Mouse (Mus musculus): ENCODE data around the gene Pou2f3. TPM values are rescaled to one million over a fixed set of nuclear protein-coding genes. Genes with fewer than 3 reads are reported as not detected.
A peak's percentile ranks its signal among the peaks of the same experiment; 100 is the strongest.
"Not testable (repeated sequence)": the region's sequence is repeated elsewhere in the genome, so short reads cannot be mapped to it uniquely, and the experiment has no call there.

Gene Pou2f3
- total RNA-seq, 2 experiments from 2014 or later, result not detected

DNA sequence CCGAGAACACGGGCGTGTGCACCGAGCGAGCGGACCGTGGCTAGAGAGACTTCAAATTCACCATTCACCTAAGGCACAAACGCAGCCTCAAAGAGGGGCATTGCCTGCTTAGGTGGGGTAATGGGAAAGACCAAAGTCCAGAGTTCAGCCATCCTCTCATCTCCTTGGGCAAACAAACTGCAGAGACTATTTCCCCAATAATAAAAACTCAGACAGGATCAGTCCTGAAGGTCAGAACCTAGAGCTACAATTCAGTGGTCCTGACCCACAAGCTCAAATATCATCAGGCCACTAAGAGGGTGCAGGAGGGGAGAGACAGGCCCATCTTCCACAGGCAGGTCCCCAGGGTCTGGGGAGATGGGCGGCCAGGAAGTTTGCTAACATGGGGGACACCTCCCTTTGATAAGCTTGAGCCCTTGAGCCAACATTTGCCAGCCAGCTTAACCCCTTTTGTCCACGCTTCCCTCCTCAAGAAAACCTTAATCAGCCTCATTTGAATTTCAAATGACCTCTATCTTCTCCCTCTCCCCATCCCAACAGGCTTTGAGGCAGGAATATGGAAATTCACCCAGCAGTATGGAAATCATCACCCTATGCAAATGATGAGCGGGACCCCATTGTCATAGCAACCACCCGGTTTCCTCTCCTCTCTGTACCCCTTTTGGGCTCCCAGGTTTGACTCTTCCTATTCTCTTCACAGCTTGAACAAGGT, 21.7 kb downstream of the Pou2f3 start:
- no peak for ATAC-seq (replicated peaks; ENCODE audit: low FRiP score, poor library complexity, severe bottlenecking)

- no peak for ATAC-seq (replicated peaks; ENCODE audit: low FRiP score, poor library complexity, severe bottlenecking)
These were observed 30.6 kb downstream of the Pou2f3 start for GRCm38 (mm10) chr9:43179614-43180013.

- no peak for ATAC-seq (replicated peaks; ENCODE audit: low FRiP score, poor library complexity, severe bottlenecking)
These were observed 32.0 kb downstream of the Pou2f3 start for GRCm38 (mm10) chr9:43178172-43178571.

- ATAC-seq (replicated peaks; ENCODE audit: low FRiP score, poor library complexity, severe bottlenecking), result no peak
These were observed 43.1 kb downstream of the Pou2f3 start for GRCm38 (mm10) chr9:43167081-43167480.

DNA sequence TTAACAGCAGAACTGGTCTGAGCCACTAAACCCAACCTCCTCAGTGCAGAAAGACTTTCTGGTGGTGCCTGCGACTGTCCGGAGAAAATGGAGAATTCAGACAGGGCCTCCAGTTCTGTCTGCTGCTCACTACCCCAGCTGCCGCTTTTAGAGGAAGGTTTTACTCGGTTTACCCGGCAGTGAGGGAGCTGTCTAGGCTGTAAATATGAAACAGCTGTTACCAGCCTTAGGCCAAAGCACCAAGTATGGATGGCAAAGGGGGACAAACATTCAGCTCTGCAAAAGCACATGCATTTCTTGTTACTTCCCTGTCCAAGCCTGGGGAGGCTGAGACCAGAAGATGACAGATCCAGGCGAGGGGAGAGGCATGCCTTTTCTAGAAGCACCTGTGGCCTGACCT, 43.8 kb downstream of the Pou2f3 start:
- no peak for ATAC-seq (replicated peaks; ENCODE audit: low FRiP score, poor library complexity, severe bottlenecking)

- no peak for ATAC-seq (replicated peaks; ENCODE audit: low FRiP score, poor library complexity, severe bottlenecking)
These were observed 54.2 kb downstream of the Pou2f3 start for GRCm38 (mm10) chr9:43155960-43156359.

GRCm38 (mm10) chr9:43151779-43152178, 58.4 kb downstream of the Pou2f3 start:
- no peak for ATAC-seq (replicated peaks; ENCODE audit: low FRiP score, poor library complexity, severe bottlenecking)

- no peak for ATAC-seq (replicated peaks; ENCODE audit: low FRiP score, poor library complexity, severe bottlenecking)
These were observed 59.2 kb downstream of the Pou2f3 start for GRCm38 (mm10) chr9:43150957-43151356.

- ATAC-seq (replicated peaks; ENCODE audit: low FRiP score, poor library complexity, severe bottlenecking), result 0 out of 2 replicates have a peak, but pooled peaks have one; percentile 51
These were observed 60.1 kb downstream of the Pou2f3 start for GRCm38 (mm10) chr9:43150075-43150474.

- no peak for ATAC-seq (replicated peaks; ENCODE audit: low FRiP score, poor library complexity, severe bottlenecking)
These were observed 60.7 kb downstream of the Pou2f3 start for GRCm38 (mm10) chr9:43149498-43149897.

DNA sequence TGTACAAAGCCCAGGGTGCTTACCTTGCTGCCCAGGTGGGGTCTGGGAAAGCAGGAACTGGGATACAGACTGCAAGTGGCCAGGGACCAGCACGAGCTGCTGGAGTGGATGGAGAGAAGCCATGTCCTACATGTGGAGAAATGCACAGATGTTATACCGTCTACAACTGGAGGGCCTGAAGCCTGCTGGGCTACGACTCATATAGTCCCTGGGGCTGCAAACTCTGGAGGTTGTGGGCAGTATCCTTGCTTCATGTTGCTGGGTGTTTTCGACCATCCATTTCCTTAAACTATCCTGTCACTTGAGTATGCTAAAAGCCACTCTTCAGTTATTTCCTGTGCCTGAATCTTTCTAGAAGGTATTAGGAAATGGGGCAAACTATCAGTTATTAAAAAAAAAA, 65.0 kb downstream of the Pou2f3 start:
- no peak for ATAC-seq (replicated peaks; ENCODE audit: low FRiP score, poor library complexity, severe bottlenecking)

GRCm38 (mm10) chr9:43144206-43144810, 65.9 kb downstream of the Pou2f3 start:
- no peak for ATAC-seq (replicated peaks; ENCODE audit: low FRiP score, poor library complexity, severe bottlenecking)

- peak; percentile 74 for ATAC-seq (replicated peaks; ENCODE audit: low FRiP score, poor library complexity, severe bottlenecking)
These were observed 68.3 kb downstream of the Pou2f3 start for GRCm38 (mm10) chr9:43141839-43142238.

DNA sequence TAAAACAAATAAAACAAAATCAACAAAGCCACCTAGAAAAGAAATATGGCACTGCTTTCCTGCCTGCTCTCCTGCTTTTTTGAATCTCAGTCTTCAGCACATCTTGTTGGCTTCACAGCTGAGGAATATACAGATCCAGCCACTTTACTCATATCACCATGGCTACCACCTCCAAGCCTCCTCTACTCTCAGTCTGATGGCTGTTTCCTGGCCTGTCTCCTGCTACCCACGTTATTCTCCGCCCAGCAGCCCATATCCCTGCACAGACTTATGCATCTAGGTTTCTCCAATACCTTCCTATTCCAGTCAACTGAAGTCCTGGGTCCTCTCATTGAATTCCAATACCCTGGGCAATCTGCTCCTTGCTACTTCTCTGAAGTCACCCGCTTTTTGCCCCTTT, 76.6 kb downstream of the Pou2f3 start:
- ATAC-seq (replicated peaks; ENCODE audit: low FRiP score, poor library complexity, severe bottlenecking), result no peak

GRCm38 (mm10) chr9:43132380-43132779, 77.8 kb downstream of the Pou2f3 start:
- no peak for ATAC-seq (replicated peaks; ENCODE audit: low FRiP score, poor library complexity, severe bottlenecking)

- ATAC-seq (replicated peaks; ENCODE audit: low FRiP score, poor library complexity, severe bottlenecking), result no peak
These were observed 78.2 kb downstream of the Pou2f3 start for GRCm38 (mm10) chr9:43131940-43132339.

- 0 out of 2 replicates have a peak, but pooled peaks have one; percentile 48 for ATAC-seq (replicated peaks; ENCODE audit: low FRiP score, poor library complexity, severe bottlenecking)
These were observed 79.5 kb downstream of the Pou2f3 start for GRCm38 (mm10) chr9:43130684-43131083.

DNA sequence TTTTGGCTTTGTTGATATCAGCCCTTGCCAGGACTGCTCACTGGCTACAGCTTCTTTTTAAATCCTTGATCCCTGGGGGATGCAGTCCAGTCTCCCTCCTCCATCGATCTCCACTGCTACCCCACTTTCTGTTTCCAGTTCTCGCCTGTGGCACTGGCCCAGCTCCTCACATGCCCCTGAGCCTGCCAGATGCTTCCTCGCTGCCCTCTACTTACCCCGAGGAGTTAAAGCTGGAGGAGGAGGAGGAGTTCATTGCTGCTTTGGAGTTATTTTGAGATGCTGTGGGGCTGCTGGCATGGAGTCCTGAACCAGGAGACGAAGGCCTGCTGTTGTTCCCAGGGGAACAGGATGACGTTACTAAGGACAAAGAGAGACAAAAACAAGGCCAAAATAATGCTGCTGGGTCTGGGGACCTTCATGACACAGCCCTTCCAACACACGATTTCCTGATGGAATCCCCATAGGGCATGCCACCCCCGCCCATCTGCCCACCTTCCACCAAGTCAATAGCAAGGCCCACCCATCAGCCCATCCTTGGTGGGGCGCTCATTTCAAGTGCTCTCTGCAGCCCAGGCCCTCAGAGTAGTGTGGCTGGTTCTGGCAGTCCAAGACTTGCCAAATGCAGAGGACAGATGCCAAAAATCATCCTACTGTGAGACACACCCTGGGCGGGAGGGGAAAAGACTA, 82.9 kb downstream of the Pou2f3 start:
- ATAC-seq (replicated peaks; ENCODE audit: low FRiP score, poor library complexity, severe bottlenecking), result no peak

- no peak for ATAC-seq (replicated peaks; ENCODE audit: low FRiP score, poor library complexity, severe bottlenecking)
These were observed 87.8 kb downstream of the Pou2f3 start for GRCm38 (mm10) chr9:43122379-43122778.

- ATAC-seq (replicated peaks; ENCODE audit: low FRiP score, poor library complexity, severe bottlenecking), result not testable (repeated sequence)
These were observed 88.2 kb downstream of the Pou2f3 start for GRCm38 (mm10) chr9:43121948-43122347.

- peak; percentile 57; the same call in 1 of the 2 replicates for ATAC-seq (replicated peaks; ENCODE audit: low FRiP score, poor library complexity, severe bottlenecking)
These were observed 93.2 kb downstream of the Pou2f3 start for GRCm38 (mm10) chr9:43116997-43117336.

All from erythroid progenitor cell, adult 5-6 weeks (primary cell).